Mouse (Mus musculus) spleen, adult 18-20 months (tissue): ENCODE data around the gene Zbtb44.

ENCODE experiments used
- DNase-seq, 2 experiments: peaks; one replicate each; pipeline ENCODE4 v3.0.0; 2022; ENCODE audit warnings: mixed read lengths in 2 of 2

Gene Zbtb44

GRCm38 (mm10) chr9:31117488-31117887, 87.0 kb downstream of the Zbtb44 start:
- DNase-seq, result no peak

GRCm38 (mm10) chr9:31118520-31119298, 88.3 kb downstream of the Zbtb44 start:
- no peak for DNase-seq

- no peak for DNase-seq
Measured at GRCm38 (mm10) chr9:31119405-31119804, 89.0 kb downstream of the Zbtb44 start.

GRCm38 (mm10) chr9:31119882-31120532, 89.6 kb downstream of the Zbtb44 start:
- no peak for DNase-seq

GRCm38 (mm10) chr9:31120533-31120915, 90.1 kb downstream of the Zbtb44 start:
- DNase-seq, result no peak

- DNase-seq, result no peak
Measured at GRCm38 (mm10) chr9:31122464-31123030, 92.1 kb downstream of the Zbtb44 start.
